Mouse (Mus musculus) lung, postnatal 4 days (tissue): ENCODE results near the gene Wasf3.
A peak's percentile ranks its signal among the peaks of the same experiment; 100 is the strongest.

Experiments used
- DNase-seq, 2 experiments: peaks; one replicate each; pipeline ENCODE4 v3.0.0; 2021

Wasf3 gene

GRCm38 (mm10) chr5:146384935-146385591 lies at the start of gene Wasf3:
TSS of gene Wasf3 (plus strand) at chr5:146384985.
- peak; percentile 70 to 80 for DNase-seq

GRCm38 (mm10) chr5:146338064-146338463 lies 46.7 kb upstream of the Wasf3 start:
- DNase-seq, result no peak

GRCm38 (mm10) chr5:146340037-146340436 lies 44.7 kb upstream of the Wasf3 start:
- DNase-seq, result no peak

- DNase-seq, result no peak
These were observed 39.7 kb upstream of the Wasf3 start for GRCm38 (mm10) chr5:146344911-146345686.

GRCm38 (mm10) chr5:146347081-146347480 lies 37.7 kb upstream of the Wasf3 start:
- DNase-seq, result no peak

GRCm38 (mm10) chr5:146349183-146349582 lies 35.6 kb upstream of the Wasf3 start:
- no peak for DNase-seq

GRCm38 (mm10) chr5:146350784-146351183 lies 34.0 kb upstream of the Wasf3 start:
- DNase-seq, result no peak

- no peak for DNase-seq
These were observed 32.8 kb upstream of the Wasf3 start for GRCm38 (mm10) chr5:146352006-146352405.

GRCm38 (mm10) chr5:146360386-146360785 lies 24.4 kb upstream of the Wasf3 start:
- DNase-seq, result peak in 1 of 2 experiments; percentile 12

GRCm38 (mm10) chr5:146362711-146363110 lies 22.1 kb upstream of the Wasf3 start:
- no peak for DNase-seq

- DNase-seq, result no peak
These were observed 16.4 kb upstream of the Wasf3 start for GRCm38 (mm10) chr5:146368356-146368755.

GRCm38 (mm10) chr5:146368971-146369370 lies 15.8 kb upstream of the Wasf3 start:
- no peak for DNase-seq

- no peak for DNase-seq
These were observed 14.0 kb upstream of the Wasf3 start for GRCm38 (mm10) chr5:146370794-146371193.

GRCm38 (mm10) chr5:146373238-146373637 lies 11.5 kb upstream of the Wasf3 start:
- no peak for DNase-seq

- DNase-seq, result no peak
These were observed 8.2 kb upstream of the Wasf3 start for GRCm38 (mm10) chr5:146376601-146377000.

- DNase-seq, result no peak
These were observed 4.7 kb upstream of the Wasf3 start for GRCm38 (mm10) chr5:146380041-146380440.

- no peak for DNase-seq
These were observed 2.5 kb upstream of the Wasf3 start for GRCm38 (mm10) chr5:146382268-146382667.

GRCm38 (mm10) chr5:146383401-146383800 lies 1.4 kb upstream of the Wasf3 start:
- no peak for DNase-seq

- DNase-seq, result no peak
These were observed 1.2 kb downstream of the Wasf3 start for GRCm38 (mm10) chr5:146385989-146386388.

GRCm38 (mm10) chr5:146386906-146387305 lies 2.1 kb downstream of the Wasf3 start:
- DNase-seq, result no peak

GRCm38 (mm10) chr5:146394563-146394962 lies 9.8 kb downstream of the Wasf3 start:
- DNase-seq, result no peak

- no peak for DNase-seq
These were observed 12.5 kb downstream of the Wasf3 start for GRCm38 (mm10) chr5:146397253-146397652.

- no peak for DNase-seq
These were observed 13.8 kb downstream of the Wasf3 start for GRCm38 (mm10) chr5:146398386-146399115.

- peak; percentile 29 to 80 for DNase-seq
These were observed 16.2 kb downstream of the Wasf3 start for GRCm38 (mm10) chr5:146401012-146401411.
